Mouse (Mus musculus) gastrocnemius, postnatal 36 days (tissue): ENCODE measurements around the gene H2al2a. TPM values are rescaled to one million over a fixed set of nuclear protein-coding genes. Genes with fewer than 3 reads are reported as not detected.
"Not testable (repeated sequence)": the region's sequence is repeated elsewhere in the genome, so short reads cannot be mapped to it uniquely, and the experiment has no call there.

Experiments used
- DNase-seq, 2 experiments: peaks; one replicate each; pipeline ENCODE4 v3.0.0; 2022
- intact Hi-C: fragments of 180-260 bp; cut with DNase I; formaldehyde crosslinking; loops from one replicate; pipeline ENCODE4 v1.15.1; 2025
- total RNA-seq, 2 experiments: library from RNA; stranded (reverse); gene quantifications; 2 replicates each; pipeline ENCODE4 v1.2.3; 2021

The H2al2a gene
- total RNA-seq, 2 experiments from 2014 or later: not detected

DNA sequence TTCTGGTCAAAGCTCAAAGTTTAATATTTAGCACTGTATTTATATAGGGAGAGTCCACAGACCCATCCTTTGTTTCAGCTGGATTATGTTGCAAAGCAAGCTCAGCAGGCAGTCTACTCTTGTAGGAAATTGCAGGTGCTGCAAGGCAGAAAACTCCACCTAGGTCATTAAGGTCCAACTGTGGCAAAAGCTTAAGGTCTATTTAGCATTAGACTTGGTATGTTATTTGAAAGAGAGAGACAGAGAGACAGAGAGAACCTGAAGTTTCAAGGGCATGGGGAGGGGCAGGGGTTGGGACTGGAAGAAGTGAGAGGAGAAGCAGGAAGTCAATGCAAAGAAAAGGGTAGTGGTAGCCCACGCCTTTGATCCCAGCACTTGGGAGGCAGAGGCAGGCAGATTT lies 14.0 kb downstream of the H2al2a start:
- no peak for DNase-seq
- intact Hi-C loops: no loop called here

DNA sequence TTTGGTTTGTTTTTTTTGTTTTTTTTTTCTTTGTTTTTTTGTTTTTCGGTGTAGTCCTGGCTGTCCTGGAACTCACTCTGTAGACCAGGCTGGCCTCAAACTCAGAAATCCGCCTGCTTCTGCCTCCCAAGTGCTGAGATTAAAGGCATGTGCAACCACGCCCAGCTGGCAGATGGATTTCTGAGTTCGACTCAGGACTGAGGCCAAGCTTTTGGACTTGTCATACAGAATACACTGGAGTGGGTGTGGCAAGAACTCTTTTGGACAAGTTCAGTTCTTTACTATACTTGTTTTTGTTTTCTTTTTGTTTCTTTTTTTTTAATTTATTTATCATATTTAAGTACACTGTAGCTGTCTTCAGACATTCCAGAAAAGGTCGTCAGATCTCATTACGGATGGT lies 18.1 kb downstream of the H2al2a start:
- intact Hi-C loops: no loop called here
- DNase-seq: no peak

DNA sequence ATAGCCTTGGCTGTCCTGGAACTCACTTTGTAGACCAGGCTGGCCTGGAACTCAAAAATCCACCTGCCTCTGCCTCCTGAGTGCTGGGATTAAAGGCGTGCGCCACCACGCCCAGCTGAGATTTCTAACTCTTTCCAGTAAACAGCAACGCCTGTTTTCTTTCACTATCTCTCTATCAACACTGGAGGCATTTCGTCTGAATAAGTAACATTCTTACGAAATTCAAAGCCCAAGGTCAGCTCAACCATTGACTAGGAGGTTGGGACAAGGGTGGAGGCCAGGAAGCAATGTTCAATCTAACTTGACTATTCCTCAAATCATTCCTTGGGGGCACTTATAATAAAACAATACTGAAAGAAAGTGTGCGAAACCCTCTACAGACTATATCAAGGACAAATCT lies 18.5 kb downstream of the H2al2a start:
- DNase-seq, intact Hi-C loops: not testable (repeated sequence)

DNA sequence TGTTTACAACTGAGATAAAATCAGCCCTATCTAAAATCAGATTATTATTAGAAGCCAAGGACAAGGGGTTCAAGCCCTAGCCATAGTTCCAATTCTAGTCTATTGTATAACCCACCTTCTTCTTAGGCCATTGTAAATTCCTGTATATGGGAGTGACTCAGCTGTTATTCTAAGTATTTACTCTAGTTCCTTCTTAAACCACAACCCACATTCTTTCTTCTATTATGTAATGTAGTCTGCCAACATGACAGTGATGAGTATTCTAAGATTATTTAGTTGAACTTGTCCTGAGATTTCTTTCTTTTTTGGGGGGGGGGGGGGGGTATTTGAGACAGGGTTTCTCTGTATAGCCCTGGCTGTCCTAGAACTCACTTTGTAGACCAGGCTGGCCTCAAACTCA lies 19.1 kb downstream of the H2al2a start:
- DNase-seq, intact Hi-C loops: not testable (repeated sequence)

DNA sequence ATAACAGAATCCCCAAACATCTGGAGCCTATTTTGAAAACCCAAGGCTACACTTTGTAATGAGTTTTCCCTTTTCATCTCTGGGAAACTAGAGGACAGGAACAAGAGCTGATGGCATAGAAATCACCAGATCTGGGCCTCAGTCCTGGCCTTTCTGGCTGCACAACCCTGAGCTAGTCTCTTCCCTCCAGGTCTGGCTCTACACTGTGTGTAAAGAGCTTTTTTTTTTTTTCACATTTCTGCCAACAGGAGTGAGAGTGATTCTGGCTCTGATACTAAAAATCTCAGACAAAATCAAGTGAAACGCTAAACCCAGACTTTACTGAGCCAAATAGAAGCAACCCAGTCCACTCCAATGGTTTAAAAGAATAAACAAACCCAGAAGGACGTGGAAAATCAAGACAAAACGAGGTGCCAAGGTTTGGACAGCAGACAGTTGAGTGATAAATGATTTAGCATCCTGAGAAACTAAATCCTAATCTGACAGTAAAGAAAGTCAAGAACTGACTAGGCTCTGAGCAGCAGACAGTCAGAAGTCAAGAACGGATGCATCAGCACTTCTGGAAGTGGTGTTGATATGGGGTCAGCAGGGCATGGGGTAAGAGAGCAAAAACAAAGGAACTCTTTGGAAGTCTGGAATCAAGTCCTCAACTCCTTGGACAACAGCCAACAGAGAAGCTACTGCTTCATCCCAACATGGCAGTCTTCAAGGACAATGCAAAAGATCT lies 21.0 kb downstream of the H2al2a start:
- DNase-seq: no peak

DNA sequence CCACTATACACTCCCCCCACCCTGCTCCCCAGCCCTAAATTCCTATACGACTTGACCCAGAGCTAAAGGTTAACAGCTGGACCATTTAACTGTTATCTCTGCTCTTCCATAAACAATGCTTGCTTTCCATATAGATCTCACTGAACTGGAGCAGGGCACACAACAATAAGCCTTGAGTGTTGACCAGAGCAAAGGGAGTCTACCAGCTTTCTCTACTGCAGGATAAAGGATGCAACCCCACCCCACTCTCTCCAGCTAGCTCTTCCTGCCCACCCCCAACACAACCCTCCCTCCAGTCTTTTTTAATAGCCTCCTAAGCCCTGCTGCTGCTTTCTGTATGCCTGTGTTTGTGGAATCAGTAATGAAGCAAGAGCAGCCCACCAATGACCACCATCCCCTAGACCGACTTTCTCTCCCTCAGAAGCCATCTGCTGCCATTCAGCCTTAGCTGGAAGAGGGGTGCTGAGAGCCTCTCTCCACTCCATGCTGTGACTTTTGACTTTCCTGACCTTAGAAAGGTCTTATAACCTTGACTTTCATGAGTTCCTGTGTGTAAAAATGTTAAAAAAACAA lies 22.8 kb downstream of the H2al2a start:
- intact Hi-C loops: no loop called here

More for the DNA sequence above, 21.0 kb downstream of the H2al2a start:
- intact Hi-C loops: no loop called here

DNA sequence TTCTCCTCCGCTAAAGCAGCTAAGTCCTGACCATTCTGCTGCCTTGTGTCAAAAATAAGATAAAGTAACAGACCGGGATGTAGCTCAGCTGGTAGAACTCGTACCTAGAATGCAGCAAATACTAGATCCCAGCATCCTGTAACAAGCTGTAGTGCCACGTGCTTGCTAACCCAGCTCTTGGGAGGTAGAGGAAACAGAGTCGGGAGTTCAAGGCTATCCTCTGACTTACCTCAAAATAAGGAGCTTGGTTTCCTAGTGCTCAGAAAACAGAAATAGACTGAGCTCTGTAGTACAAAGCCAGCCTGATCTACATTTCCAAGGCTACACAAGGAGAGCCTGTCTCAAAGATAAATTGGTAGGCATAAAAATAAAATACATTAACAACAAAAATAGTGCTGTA lies 23.5 kb downstream of the H2al2a start:
- no peak for DNase-seq
- intact Hi-C loops: no loop called here

More for the DNA sequence above, 22.8 kb downstream of the H2al2a start:
- DNase-seq: no peak

DNA sequence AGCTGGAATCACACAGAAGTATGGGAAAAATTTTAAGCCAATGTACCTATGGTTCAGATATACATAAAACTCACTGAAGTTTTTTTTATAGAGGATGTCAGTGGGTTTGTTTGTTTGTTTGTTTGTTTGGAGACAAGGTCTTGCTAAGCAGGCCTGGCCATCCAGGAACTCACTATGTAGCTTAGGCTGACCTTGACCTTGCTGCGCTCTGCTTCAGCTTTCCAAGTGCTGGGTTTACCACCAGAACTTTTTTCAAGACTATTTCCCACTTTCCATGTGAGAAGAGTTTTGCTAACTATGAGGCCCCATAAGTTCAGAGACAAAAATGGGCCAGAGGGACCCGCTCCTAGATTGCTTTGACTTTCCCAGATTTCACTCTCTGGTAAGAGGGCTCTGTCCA lies 23.9 kb downstream of the H2al2a start:
- no peak for DNase-seq
- intact Hi-C loops: no loop called here

DNA sequence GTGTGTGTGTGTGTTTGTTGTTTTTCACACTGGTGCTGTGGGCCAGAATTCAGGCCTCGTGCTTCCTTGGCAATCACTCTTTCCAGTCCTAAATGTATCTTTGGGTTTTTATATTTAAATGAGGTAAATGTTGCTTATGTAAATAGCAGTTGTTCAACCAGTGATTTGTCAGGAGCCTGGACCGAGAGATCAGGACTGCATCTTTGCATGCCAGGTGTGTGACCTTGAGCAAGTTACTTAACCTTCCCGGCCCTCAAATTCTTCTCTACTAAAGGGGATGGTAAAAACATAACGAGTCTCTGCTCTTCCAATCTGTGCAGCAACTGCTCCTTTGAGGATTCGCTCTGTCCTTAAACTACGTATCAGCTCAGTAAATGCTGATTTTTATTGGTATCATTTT lies 25.4 kb downstream of the H2al2a start:
- intact Hi-C loops: no loop called here

DNA sequence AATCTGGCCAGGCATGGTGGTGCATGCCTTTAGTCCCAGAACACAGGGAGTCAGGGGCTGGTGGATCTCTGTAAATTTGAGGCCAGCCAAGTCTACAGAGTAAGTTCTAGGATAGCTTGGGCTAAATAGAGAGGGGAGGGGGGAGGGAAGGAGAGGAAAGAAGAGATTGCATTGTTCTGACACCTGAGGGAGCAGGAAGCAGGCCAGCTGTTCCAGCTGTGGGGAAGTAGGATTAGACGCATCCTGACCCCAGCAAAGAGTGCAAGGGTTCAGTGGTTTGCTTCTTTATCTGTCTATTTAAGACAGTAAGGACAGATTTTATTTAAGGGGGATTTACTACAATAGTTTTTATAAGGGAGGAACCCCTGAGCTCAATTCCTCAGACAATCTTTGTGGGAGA lies 26.1 kb downstream of the H2al2a start:
- DNase-seq: no peak
- intact Hi-C loops: no loop called here

More for the DNA sequence above, 25.4 kb downstream of the H2al2a start:
- DNase-seq: no peak

DNA sequence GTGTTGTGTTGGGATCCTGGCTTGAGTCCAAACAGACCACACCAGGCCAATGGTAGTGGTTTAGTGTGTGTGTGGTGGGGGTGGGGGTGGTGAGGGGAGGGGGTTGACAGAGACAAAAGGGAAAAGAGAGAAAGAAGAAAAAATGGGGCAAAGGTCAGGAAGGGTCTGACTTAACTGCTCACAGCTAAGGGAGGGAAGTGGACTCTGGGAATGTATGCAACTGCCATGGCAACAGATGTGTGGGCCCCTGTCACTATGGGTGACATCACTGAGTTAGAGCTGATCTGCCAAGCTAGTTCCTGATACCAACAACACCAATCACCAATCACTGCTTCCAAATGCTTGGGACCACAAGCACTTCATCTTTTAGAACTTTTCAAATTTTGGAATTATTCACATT lies 26.6 kb downstream of the H2al2a start:
- intact Hi-C loops: no loop called here
- DNase-seq: no peak

DNA sequence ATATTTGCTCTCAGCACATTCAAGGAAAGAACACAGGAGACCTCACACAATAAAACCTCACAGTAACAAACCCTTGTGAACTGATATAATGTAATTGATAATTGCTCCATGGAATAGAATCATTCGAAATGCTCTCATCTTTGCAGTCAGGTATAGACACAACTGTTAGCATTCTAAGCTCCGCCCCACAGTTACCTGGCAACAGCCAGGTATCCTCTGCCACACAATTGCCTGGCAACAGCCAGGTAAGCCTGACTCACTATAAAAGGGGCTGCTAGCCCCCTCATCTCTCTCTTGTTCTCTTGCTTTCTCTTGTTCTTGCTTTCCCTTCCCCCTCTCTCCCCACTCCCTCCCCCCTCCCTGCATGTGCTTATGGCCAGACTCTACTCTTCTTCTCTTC lies 28.2 kb downstream of the H2al2a start:
- no peak for DNase-seq
- intact Hi-C loops: no loop called here

DNA sequence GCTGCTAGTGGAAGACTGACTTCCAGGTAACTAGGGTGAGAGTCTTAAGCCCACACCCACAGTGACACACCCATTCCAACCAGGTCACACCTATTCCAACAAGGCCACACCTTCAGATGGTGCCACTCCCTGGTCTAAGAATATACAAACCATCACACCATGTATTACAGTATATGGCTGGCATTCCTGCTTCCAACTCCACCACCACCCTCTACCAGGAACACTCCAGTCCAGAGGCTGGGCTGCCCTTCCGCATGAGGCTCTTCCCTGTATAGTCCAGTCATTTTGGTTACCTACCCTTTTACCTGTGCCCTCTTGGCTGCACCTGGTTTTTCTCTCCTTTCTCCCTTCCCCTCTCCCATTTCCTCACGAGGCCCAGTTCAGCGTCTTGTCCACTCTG lies 28.7 kb downstream of the H2al2a start:
- intact Hi-C loops, DNase-seq: not testable (repeated sequence)

DNA sequence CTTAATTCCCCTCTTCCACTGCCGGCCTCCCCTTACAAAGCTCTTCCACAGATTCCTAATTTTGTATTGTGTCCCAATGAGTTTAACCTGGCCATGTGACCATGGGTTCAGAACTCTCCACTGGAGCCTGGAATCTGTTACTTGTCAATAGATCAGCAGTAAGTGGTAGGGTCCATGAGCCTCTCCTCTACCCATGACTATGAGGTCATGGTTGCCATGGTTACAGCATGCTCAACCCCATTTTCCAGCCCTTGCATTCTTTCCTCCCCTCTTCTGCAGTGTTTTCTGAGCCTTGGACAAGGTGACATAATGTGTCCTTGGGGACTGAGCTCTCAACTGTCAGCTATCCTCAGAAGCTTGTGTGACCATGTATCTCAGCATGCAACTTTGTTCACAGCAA lies 37.3 kb downstream of the H2al2a start:
- intact Hi-C loops: no loop called here
- DNase-seq: no peak

DNA sequence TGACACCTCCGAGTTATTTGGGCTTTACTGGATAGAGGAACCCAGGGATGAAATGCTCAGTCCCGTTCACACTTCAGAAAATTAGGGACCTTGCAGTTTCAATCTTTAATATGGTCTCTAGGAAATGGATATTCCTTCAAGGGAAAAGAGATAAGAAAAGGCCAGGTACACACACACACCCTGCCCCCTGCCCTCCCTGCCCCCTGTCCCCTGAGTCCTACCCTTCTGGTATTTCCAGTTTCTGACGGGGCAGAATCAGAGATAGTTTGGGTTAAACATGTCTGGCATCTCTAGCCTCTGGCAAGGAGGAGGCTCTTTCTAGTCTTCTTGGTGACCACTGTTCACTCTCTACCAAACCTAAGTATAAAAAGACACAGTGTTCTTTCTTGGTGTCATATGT lies 49.9 kb downstream of the H2al2a start:
- intact Hi-C loops: no loop called here
- no peak for DNase-seq

Other genes starting within 250 kb of the H2al2a start
- under 1 TPM; 0.17 to 0.20 TPM for gene A930004D18Rik, start 40.8 kb upstream of the H2al2a start, total RNA-seq
- under 1 TPM; 0.18 to 0.25 TPM for gene Skida1, start 52.1 kb upstream of the H2al2a start, total RNA-seq
- gene Mllt10, start 58.3 kb upstream of the H2al2a start, total RNA-seq: 10 to 100 TPM; 15.6 to 21.9 TPM